Mouse (Mus musculus): Measurements from ENCODE around the gene Sec14l3.

The Sec14l3 gene

GRCm38 (mm10) chr11:4060866-4061575 is 3.6 kb upstream of the Sec14l3 start:
- DNase-seq (ENCODE audit: low read depth, low spot score): no peak

GRCm38 (mm10) chr11:4062523-4062922 is 2.1 kb upstream of the Sec14l3 start:
- no peak for DNase-seq (ENCODE audit: low read depth, low spot score)

DNA sequence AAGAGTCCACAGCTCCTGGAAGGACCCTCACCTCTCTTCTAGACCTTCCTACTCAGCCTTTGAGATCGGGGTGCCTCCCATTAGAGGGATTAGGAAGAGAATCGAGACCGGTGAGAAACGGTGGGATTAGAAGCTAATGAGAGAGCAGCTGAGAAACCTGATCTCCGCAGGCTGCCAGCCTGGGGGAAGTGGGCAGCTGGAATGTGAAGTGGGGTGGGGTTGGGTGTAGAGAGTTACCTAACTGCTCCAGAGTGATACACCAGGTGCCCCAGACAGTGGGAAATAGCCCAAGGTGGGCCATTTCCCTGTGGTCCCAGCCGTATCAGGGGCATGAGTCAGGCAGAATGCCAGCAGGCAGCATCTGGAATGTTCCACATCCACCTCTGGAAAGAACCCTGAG is 1.7 kb upstream of the Sec14l3 start:
- DNase-seq (ENCODE audit: low read depth, low spot score): no peak

DNA sequence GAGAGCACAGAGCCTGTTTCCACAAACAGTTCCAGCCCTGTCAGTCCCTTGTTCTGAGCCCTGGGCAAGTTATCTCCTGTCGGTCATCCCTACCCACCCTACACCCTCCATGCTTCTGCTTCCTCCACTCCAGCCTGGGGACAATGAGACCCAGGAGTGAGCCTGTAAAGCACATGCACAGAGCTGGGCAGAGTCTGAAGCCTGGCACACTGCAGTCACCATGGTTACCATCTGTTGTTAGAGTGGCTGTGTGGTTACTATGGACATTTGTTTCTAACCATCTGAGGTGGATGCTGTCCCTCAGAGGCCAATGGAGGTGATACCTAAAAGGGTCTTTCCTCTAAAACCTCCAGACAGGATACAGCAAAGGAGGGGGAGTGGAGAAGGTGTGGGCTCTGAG is 5.0 kb downstream of the Sec14l3 start:
- no peak for DNase-seq (ENCODE audit: low read depth, low spot score)

DNA sequence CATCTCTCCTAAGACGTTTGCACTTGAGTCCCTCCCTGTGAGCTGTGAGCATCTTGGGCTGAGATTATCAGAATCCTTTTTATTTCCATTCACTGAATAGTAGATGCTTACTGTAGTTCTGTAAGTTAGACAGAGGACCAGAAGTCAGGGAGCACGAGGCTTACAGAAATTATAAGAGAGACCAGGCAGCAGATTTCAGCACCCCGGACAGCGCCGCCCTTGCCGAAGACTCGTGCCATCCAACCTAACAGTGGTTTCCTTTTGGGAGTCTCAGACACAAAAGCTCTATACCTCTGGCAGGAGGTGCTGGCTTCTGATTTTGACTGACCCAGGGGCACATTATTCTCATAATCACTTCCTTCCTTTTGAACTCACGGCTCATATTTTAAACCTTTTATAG is 12.0 kb downstream of the Sec14l3 start:
- peak; percentile 66 for DNase-seq (ENCODE audit: low read depth, low spot score)

DNA sequence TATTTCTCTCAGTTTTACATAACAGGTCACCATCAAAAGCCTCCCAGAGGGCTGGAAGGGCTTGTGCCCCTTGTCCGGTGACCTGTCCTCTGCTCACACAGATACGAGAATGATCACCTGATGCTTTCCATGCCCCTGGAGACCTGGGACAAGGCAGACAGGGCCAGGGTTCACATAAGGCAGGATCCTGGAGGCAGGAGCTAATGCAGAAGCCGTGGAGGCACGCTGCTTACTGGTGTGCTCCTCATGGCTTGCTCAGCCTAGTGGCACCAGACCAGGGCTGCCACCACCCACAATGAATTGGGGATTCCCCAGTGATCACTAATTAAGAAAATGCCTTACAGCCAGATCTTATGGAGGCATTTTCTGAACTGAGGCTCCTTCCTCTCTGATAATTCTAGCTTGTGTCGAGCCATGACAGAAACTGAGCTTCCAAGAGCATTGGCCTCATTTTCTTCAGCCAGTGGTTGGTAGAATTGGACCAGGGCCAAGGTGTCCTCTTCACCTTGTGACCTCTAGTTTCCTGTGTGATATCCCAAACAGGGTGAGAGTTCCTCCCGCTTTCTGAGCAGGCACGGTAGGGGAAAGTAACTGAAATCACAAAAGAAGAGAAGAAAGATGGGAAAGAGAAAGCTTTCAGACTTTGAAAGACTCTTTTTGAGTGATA is 13.8 kb downstream of the Sec14l3 start:
- DNase-seq (ENCODE audit: low read depth, low spot score): no peak

DNA sequence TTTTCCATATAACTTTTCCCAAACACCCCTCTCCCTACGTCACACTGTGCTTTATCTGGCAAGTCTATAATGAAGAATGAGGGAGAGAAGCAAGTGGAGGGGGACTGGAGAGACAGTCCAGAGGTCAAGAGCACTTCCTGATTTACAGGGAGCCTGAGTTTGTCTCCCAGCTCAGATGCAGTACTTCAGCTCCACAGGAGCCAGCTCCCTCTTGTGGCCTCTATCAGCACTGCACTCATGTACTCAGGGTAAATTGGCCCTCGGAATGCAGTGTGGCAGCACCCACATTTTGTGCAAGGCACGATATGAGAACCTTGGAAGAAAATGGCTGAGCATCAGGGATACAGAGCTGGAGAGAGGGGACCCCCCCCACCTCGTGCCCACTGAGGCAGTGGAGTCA is 15.6 kb downstream of the Sec14l3 start:
- DNase-seq (ENCODE audit: low read depth, low spot score): peak; percentile 81

GRCm38 (mm10) chr11:4083316-4084078 is 18.9 kb downstream of the Sec14l3 start:
- peak; percentile 83 for DNase-seq (ENCODE audit: low read depth, low spot score)

- peak; percentile 16 for DNase-seq (ENCODE audit: low read depth, low spot score)
These were observed 21.6 kb downstream of the Sec14l3 start for GRCm38 (mm10) chr11:4086246-4086645.

DNA sequence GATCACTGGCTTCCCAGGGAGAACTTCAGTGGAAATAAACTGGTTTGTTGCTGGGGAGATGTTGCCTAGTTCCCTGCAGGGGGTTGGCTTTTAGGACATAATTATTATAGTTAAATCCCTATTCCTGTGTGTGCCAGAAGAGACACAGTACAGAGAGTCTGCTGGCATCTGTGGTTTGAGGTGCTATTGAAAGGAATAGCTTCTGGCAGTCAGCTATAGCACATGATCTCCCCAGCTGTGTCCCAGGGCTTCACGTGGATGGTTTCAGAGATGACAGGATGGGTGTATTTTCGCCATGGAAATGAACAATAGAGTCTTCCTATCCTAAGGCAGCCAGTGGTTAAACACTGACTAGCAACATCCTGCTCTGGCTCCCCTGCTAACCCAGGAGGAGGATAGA is 22.6 kb downstream of the Sec14l3 start:
- no peak for DNase-seq (ENCODE audit: low read depth, low spot score)

GRCm38 (mm10) chr11:4093459-4094377 is 29.1 kb downstream of the Sec14l3 start:
- DNase-seq (ENCODE audit: low read depth, low spot score): peak; percentile 68

DNA sequence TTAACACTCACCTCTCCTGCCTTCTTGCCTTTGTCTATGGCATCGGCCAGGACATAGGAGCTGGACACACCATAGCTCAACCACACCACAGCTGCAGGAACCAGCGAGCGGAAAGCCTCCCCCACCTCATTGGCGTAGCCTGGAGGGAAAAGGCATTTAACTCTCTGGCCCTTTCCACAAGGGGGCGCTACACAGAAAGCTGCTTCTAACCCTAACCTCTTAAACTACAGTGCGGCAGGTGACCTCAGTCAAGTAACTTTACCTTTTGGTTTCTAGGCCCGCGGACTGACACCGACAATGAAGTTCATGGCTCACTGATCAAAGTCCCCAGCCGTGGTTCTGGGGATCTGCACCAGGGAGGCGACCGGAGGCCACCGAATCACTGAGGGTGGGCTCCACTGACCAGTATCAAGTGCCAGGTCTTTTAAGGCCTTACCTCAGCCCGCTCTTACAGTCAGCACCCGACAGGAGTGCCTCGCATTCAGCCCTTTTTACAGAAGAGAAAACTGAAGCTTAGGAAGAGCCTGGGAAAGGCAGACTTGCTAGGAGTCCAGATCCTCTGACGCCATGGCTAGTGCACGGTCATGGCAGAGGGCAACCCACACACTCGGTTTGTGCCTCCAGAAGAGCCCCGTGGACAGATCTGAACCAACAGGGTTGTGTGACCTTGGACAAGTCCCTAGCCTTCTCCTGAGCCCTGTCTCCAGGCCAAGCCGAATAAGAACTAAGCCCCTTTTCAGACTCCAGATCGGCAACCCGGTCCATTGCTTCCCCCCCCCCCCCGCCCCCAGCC is 29.9 kb downstream of the Sec14l3 start:
- peak; percentile 94 for DNase-seq (ENCODE audit: low read depth, low spot score)

DNA sequence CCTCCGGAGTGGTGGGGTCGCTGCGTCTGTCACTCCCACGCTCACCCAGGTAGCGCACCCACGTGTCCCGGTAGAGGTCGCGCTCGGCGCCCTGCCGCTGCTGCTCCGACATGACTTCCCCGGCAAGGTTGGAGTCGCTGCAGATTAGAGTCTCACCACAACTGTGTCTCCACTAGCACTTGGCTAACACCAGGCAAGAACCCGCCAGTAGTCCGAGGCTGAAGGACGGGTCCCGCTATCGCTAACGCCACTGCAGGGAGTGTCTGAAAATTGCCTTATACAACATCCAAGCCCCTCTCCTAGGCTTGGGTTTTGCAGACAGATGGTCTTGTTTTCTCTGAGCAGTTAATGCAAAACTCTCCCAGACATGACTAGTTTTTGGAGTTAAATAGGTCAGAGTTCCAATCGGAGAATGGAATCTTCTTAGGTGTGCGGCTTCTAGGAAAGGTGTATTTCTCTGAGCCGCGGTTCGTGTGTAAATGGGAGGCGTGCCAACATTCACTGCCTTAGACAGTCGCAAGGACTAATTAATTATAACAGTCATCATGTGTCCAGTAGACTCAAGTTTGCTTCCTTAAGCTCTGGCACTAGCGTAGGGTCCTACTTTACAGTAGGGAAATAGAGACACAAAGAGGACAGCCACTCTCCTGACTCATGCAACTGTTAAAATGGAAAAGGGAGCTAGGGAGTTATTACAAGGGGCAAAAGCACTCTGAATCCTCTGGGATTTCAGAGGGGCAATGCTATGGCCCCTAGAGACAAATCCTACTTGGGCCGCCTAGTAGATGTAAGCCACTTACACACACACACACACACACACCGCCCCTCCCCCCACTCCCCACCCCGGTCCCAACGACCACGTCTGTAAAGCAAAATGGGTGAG is 30.8 kb downstream of the Sec14l3 start, which contains the start of gene Mtfp1:
TSS of gene Mtfp1 (minus strand) at position 275 of the 883 bp plus-strand sequence.
- DNase-seq (ENCODE audit: low read depth, low spot score): peak; percentile 64

DNA sequence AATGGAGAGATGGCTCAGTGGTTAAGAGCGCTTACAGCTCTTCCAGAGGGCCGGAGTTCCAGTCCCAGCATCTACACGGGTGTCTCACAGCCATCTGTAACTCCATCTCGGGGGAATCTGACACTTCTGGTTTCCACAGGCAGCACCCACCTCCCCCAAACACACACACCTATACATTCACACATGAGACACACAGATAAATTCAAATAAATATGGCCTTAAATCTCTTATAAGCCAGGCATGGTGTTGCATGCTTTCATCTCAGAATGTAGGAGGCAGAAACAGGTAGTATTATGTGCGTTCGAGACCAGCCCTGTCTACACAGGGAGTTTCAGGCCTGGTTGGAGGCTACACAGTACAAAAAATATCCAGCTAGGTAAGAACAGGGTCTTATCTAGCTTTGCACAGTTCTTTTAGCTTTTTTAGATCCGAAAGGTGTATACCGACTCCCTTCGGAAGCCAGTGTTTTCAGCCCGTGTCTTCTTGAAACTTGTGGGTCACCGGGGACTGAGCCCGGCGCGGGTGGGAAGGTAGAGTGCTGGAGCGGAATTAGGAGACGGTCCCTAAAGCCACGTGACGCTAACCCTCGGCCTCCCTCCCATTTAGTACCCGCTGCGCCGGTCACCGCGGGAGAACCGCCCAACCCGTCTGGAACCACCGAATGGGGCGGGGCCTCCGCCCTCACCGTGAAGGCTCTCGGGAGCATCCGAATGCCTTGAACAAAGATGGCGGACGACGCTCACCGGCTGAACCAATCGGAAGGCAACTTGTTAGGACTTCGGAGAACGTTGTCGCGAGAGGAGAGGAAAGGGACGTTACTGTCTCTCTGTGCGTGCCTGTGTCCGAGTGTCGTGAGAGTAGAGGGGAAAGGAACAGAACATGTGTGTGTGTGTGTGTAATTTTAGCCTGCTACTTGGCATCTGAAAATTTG is 31.7 kb downstream of the Sec14l3 start:
- DNase-seq (ENCODE audit: low read depth, low spot score): peak; percentile 99

GRCm38 (mm10) chr11:4097091-4097621 is 32.5 kb downstream of the Sec14l3 start:
- DNase-seq (ENCODE audit: low read depth, low spot score): no peak

- DNase-seq (ENCODE audit: low read depth, low spot score): no peak
These were observed 33.5 kb downstream of the Sec14l3 start for GRCm38 (mm10) chr11:4098120-4098519.

DNA sequence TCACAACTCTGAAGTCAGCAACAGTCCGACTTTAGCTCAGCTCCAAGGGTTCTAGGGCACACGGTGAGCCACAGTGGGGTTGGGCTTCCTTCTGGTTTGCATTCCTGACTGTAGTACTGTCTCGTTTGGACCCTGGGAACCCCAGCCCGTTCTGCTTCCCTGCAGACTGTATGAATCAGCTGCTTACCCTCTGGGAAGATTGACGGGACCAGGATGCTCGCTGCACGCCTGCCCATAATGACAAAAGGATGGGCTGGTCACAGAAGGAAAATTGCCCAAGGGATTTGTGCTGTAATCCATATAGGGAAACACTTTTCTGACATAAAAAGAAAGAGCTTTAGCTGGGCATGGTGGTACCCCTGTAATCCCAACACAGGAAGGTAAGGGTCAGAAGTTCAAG is 34.2 kb downstream of the Sec14l3 start:
- no peak for DNase-seq (ENCODE audit: low read depth, low spot score)

DNA sequence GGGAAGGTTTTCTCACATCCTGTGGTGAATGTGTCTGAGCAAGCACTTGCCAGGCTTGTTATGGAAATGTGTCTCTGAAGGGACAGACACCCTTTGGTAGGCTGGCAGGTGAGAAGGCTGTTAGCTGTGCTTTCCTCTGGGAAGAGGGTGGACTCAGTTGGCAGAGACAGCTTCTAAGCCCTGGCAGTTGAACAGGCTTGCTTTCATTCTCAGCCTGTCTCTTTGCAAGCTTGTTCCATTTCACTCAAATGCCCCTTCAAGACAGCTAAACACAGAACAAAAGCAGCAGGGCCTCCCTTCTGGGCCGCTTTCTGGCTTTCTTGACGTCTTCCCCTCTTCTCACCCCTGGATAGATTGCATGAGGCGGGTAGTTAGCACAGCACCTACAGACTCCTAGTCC is 34.8 kb downstream of the Sec14l3 start:
- DNase-seq (ENCODE audit: low read depth, low spot score): no peak
